8 mouse cellular contexts compared by ENCODE assay signal in the genomic region with DNA sequence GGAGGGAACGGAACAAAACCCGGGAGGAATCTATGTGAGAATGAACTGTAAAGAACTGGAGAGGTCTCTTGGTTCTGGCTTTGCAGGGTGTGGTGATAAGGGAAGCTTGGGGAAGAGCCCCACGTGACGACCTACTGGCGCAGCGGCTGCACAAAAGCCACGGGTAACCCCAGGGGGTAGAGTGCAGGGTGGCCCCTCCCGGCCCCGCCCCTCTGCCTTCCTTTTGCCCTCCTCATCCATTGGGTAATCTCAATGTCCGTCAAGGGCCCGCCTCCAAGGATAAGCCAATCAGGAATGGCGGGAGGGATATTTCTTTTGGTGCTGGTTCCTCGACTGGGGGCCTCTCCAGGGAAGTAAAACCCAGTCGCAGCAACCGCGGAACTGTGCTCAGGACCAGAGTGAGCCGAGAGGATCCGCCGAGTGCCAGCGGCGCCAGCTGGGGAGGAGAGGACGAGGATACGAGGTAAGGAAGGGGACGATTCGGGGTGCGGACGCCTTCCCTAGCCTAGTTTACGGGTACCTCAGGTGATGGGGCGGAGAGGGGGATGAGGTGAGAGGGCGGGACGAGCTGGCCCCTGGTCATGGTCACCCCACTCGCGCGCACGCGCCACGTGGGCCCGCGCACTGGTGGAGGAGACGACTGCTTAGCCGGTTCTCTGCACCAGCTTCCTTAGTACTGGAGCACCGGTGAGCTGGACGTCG. TPM values are rescaled to one million over a fixed set of nuclear protein-coding genes. Genes with fewer than 3 reads are reported as not detected.
DNase-seq lines count a peak whose midpoint lies in the region; ATAC-seq lines count a peak whose summit lies in the region.

A gene (plus strand): TSS at position 319 of the 702 bp plus-strand sequence.

- H3K4me2 ChIP-seq in hindbrain, embryonic 16.5 days (ENCODE audit: low read length) = peak within 1 kb of the TSS; percentile 83

- no peaks in the 10 kb centered on the region for H3K27me3 ChIP-seq in hindbrain, embryonic 16.5 days (replicated peaks; ENCODE audit: control insufficient read depth, insufficient read depth, low read length)

- peaks cover 10% of the 10 kb centered on the region for H3K36me3 ChIP-seq in hindbrain, embryonic 16.5 days (ENCODE audit: control insufficient read depth, insufficient read depth, low read length)
- H3K36me3 ChIP-seq in macrophage (ENCODE audit: inconsistent target) = peaks cover 16% of the 10 kb centered on the region

- no peaks in the 10 kb centered on the region for H3K9me3 ChIP-seq in hindbrain, embryonic 16.5 days (ENCODE audit: control insufficient read depth, low read length)

- WGBS in hindbrain, embryonic 16.5 days = 0% methylated on average over 38 of the region's 44 CpGs
- 1% methylated on average over 42 of the region's 44 CpGs for WGBS in macrophage (ENCODE audit: missing documents)

- H3K27ac ChIP-seq in hindbrain, embryonic 16.5 days (ENCODE audit: low read depth, low read length) = peak within 1 kb of the TSS; percentile 88
- H3K27ac ChIP-seq in macrophage = peak within 1 kb of the TSS; percentile 88

- H3K4me3 ChIP-seq in hindbrain, embryonic 16.5 days (ENCODE audit: low read length) = peak within 1 kb of the TSS; percentile 77
- H3K4me3 ChIP-seq in macrophage (ENCODE audit: inconsistent target) = peak within 1 kb of the TSS; percentile 72

- H3K79me2 ChIP-seq in macrophage (ENCODE audit: inconsistent target) = peaks cover 43% of the 10 kb centered on the region

- peak; percentile 99 for ATAC-seq in hindbrain, embryonic 16.5 days

- H3K4me1 ChIP-seq in hindbrain, embryonic 16.5 days (ENCODE audit: control insufficient read depth, insufficient read depth, low read depth, low read length) = peaks cover 6% of the 10 kb centered on the region

- H3K9ac ChIP-seq in hindbrain, embryonic 16.5 days (ENCODE audit: low read depth, low read length) = peak within 1 kb of the TSS; percentile 83

- peak; percentile 91 for DNase-seq in WW6 (ENCODE audit: low read depth, low spot score)
- peak; percentile 76 to 90 for DNase-seq in cerebellum, postnatal 4 days (ENCODE audit: low spot score in 2 of 2)
- DNase-seq in gastrocnemius, adult 18-20 months (ENCODE audit: low spot score) = peak; percentile 94
- DNase-seq in left cerebral cortex, adult 18-20 months (ENCODE audit: low spot score in 2 of 2) = peak; percentile 89 to 92
- peak; percentile 93 for DNase-seq in right cerebral cortex, adult 18-20 months
- peak; percentile 66 for DNase-seq in urinary bladder, postnatal 10 days (ENCODE audit: low spot score)

RNA-seq across cellular contexts. Expression of the gene that starts here (rescaled TPM):
- total RNA-seq in gastrocnemius, adult 18-20 months (2021) = 1 to 10 TPM; 2.9 to 3.3 TPM
- 20.1 and 20.5 TPM in 2 replicates for polyA plus RNA-seq in hindbrain, embryonic 16.5 days (2015; fragmentation: Nextera tagmentation; extraction: Ambion mirVana)
- 1 to 10 TPM; 7.7 to 8.9 TPM for total RNA-seq in left cerebral cortex, adult 18-20 months (2021)
- 10 to 100 TPM in 5 of 26 experiments, 1 to 10 TPM in 21; 1.1 to 13.3 (median 4.3) TPM for total RNA-seq in macrophage (2018; cell fraction: chromatin; rRNA removed)
- total RNA-seq in macrophage (2018; cell fraction: cytosol; rRNA removed) = 10 to 100 TPM in 18 of 26 experiments, 1 to 10 TPM in 8; 5.2 to 16.0 (median 12.1) TPM
- total RNA-seq in macrophage (2018; cell fraction: nucleus; rRNA removed) = 10 to 100 TPM in 10 of 26 experiments, 1 to 10 TPM in 16; 3.9 to 21.3 (median 8.9) TPM
- polyA plus RNA-seq in macrophage (2018) = 6.1 to 8.6 TPM (median 6.2 TPM) in 3 replicates

Comparison
In these comparisons a context has a peak if more than half of its experiments do, and no peak if none do; other contexts are left out.
1. Peak in every context shown above with its lines: DNase-seq, ATAC-seq, H3K4me3 ChIP-seq and H3K27ac ChIP-seq.